Mouse (Mus musculus): ENCODE data around the gene Tcirg1.

DNA sequence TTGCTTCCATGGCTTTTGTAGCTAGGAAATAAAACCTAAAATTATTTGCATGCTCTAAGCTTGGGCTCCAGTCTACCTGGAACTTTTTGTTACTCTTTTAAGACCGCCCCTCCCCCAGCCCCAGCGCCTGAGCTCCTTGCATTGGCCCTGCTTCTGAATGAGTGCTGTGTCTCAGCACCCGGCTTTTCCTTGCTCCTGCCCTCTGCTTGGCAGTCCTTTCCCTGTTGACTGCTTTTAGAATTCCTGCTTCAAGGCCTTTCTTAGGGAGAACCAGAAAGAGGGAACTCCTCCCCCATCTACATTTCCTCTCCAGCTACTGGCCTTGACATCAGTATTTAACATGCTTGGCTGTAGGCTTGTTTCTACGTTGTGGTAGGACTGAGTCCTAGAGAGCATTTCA is 51.3 kb downstream of the Tcirg1 start:
- TF ChIP-seq CTCF (IDR thresholded peaks at IDR 0.05; ENCODE audit: insufficient read depth, low read depth, low read length) (no peak), POLR2A (IDR thresholded peaks at IDR 0.05; ENCODE audit: insufficient read depth, low read depth, low read length) (no peak)
